Mouse (Mus musculus) brain, adult 10 weeks (tissue): ENCODE measurements around the gene Zfp560. TPM values are rescaled to one million over a fixed set of nuclear protein-coding genes. Genes with fewer than 3 reads are reported as not detected.

Source experiments
- polyA plus RNA-seq: library from polyadenylated mRNA; stranded (reverse); fragments of 350-450 nt; fragmentation: Illumina TruSeq; extraction: RNeasy Lipid Tissue Mini Kit (QIAGEN cat#74804); gene quantifications from one replicate; pipeline ENCODE4 v1.2.3, GENCODE M21; 2015; ENCODE audit warnings: low read depth, low replicate concordance

The Zfp560 gene
- 19.7 TPM for polyA plus RNA-seq

GRCm38 (mm10) chr9:20384532-20385342 lies at the start of gene Zfp560:
Gene Zfp560, minus strand, starts transcription at chr9:20385177.

DNA sequence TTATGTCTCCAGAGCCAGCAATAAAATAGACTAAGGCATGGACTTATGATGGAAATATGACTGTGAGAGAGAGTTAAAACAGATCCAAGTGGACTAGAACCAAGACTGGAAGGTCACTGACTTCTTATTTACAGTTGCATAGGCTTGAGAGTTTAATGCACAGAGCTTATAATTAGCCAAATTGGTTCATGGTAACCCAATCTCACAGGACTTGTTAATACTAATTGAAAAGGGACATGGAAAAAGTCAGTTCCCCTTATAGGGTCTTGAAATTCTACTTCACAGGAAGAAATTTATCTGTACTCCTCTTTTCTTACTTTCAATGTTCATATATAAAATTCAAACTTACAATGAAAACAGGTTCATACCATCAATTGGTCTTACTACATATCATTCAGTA lies 49.0 kb downstream of the Zfp560 start, which contains the start of gene Olfr18:
Gene Olfr18 (minus strand): TSS at position 101 of the 400 bp plus-strand sequence.

DNA sequence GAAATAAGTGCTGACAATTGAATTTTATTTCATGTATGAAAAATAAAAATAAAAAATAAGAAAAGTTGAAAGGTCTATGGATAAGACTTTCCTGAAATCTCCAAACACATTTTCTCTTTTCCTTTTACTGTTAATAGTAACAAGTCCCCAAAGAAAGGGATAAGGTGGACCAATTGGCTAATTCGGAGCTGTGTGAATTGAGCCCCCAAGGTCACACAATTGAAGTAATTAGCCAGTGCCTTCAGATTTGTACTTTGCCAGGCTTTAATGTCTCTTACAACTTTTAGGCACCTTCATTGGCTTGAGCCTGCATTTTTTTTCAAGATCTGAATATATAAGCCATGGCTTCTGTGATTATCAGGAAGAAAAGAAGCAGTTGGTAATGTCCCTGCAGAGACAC lies 86.7 kb downstream of the Zfp560 start, which contains the start of gene Olfr873:
Gene Olfr873 (plus strand): TSS at position 301 of the 400 bp plus-strand sequence.

Other genes with a start within 250 kb of the Zfp560 start
- not detected for gene Olfr870, start 211.1 kb downstream of the Zfp560 start, polyA plus RNA-seq
- not detected for gene Olfr871, start 173.0 kb downstream of the Zfp560 start, polyA plus RNA-seq
- not detected for gene Olfr872, start 148.1 kb downstream of the Zfp560 start, polyA plus RNA-seq
- gene Olfr39, start 102.8 kb downstream of the Zfp560 start, polyA plus RNA-seq = not detected
- not detected for gene Olfr873, start 86.6 kb downstream of the Zfp560 start, polyA plus RNA-seq
- not detected for gene Olfr18, start 49.1 kb downstream of the Zfp560 start, polyA plus RNA-seq
- 9.5 TPM for gene Zfp26, start 75.0 kb upstream of the Zfp560 start, polyA plus RNA-seq
- 30.3 TPM for gene Zfp426, start 107.6 kb upstream of the Zfp560 start, polyA plus RNA-seq
- gene Zfp266, start 136.2 kb upstream of the Zfp560 start, polyA plus RNA-seq = 22.8 TPM
- 14.0 TPM for gene Zfp846, start 196.1 kb upstream of the Zfp560 start, polyA plus RNA-seq